Mouse (Mus musculus): ENCODE results near the gene Lemd2.

DNA sequence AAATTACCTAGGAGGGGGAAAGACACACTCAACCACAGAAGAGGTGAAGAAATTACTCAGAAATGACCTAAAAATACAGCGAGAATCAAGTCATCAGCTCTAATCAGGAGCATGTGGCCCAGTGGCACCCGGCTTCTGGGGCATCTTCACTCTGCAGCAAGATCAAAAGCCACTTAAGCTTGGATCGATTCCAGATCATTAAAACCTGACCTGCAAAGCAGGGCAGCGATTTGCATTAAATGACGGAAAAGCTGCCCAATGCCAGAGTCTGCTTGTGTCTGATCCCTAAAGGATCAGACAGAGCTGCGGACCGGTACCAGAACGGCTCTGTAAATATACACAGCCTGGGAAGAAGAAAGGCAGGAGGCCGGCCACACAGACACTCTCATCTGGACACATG is 8.1 kb downstream of the Lemd2 start:
- TF ChIP-seq EP300 (IDR thresholded peaks at IDR 0.05; ENCODE audit: insufficient read depth, low read depth, low read length), result no peak
- no peak for TF ChIP-seq POLR2A (IDR thresholded peaks at IDR 0.05; ENCODE audit: insufficient read depth, low read length)

All from ES-Bruce4 (cell line).